Comparison of ENCODE assay signal across 10 mouse cellular contexts in genomic region chr7:30477415-30478381, GRCm38 (mm10). TPM values are rescaled to one million over a fixed set of nuclear protein-coding genes. Genes with fewer than 3 reads are reported as not detected.
DNase-seq lines count a peak whose midpoint lies in the region; ATAC-seq and TF ChIP-seq lines count a peak whose summit lies in the region.
"Had no signal": no experiment of that assay in that cellular context is flagged by ENCODE, and none has a peak within 500 bp of the region (broad histone marks: within the 10 kb centered on the region; RNA-seq: fewer than 3 reads in every experiment).

No protein-coding gene starts in this region.

- TF ChIP-seq POLR2A in brain, embryonic 14.5 days (IDR thresholded peaks at IDR 0.05; ENCODE audit: borderline replicate concordance, extremely low read depth, insufficient read depth, insufficient read length, poor library complexity, severe bottlenecking), result no peak

- peak overlapping the region; percentile 41 for H3K4me3 ChIP-seq in heart, embryonic 13.5 days
- peak overlapping the region; percentile 19 for H3K4me3 ChIP-seq in heart, postnatal 0 days (ENCODE audit: low read depth, low read length)

- no peak for ATAC-seq in heart, embryonic 13.5 days (ENCODE audit: extremely low read depth, insufficient number of reproducible peaks, low FRiP score, low TSS enrichment)
- no peak for ATAC-seq in heart, postnatal 0 days (ENCODE audit: insufficient read depth, low read depth)

- WGBS in heart, embryonic 13.5 days, result 11% methylated on average over 26 of the region's 32 CpGs
- 13% methylated on average over 25 of the region's 32 CpGs for WGBS in heart, postnatal 0 days

- no peak for DNase-seq in heart, adult 11 months
- peak; percentile 85 for DNase-seq in brain, embryonic 14.5 days (ENCODE audit: low read depth)
- peak; percentile 7 for DNase-seq in heart, postnatal 0 days (ENCODE audit: low spot score)
- DNase-seq in liver, result peak; percentile 31
- peak; percentile 72 for DNase-seq in right cerebral cortex, postnatal 25 days
- DNase-seq in adrenal gland, adult 2 months, result no peak
- DNase-seq in lung, postnatal 14 days, result no peak

- peak overlapping the region; percentile 66 for H3K4me2 ChIP-seq in heart, embryonic 13.5 days
- peak overlapping the region; percentile 49 for H3K4me2 ChIP-seq in heart, postnatal 0 days (ENCODE audit: low read depth, low read length)

- TF ChIP-seq EP300 in heart, postnatal 0 days (IDR thresholded peaks at IDR 0.05; ENCODE audit: low read depth), result no peak

- H3K4me1 ChIP-seq in heart, embryonic 13.5 days, result 0 out of 2 replicates have a peak, but pooled peaks cover 4% of the 10 kb centered on the region
- no peaks in the 10 kb centered on the region for H3K4me1 ChIP-seq in heart, postnatal 0 days (ENCODE audit: control insufficient read depth, insufficient read depth)

- no peak overlapping the region for H3K27ac ChIP-seq in heart, embryonic 13.5 days (replicated peaks)
- no peak overlapping the region for H3K27ac ChIP-seq in heart, postnatal 0 days (ENCODE audit: low read depth)

- no peak for TF ChIP-seq CTCF in brain, embryonic 14.5 days (IDR thresholded peaks at IDR 0.05; ENCODE audit: borderline replicate concordance, extremely low read depth, insufficient read depth, insufficient read length)
- no peak for TF ChIP-seq CTCF in heart, postnatal 0 days (IDR thresholded peaks at IDR 0.05; ENCODE audit: low read depth)

- H3K9ac ChIP-seq in heart, embryonic 13.5 days, result peak overlapping the region; percentile 42; the same call in 1 of the 2 replicates
- no peak overlapping the region for H3K9ac ChIP-seq in heart, postnatal 0 days (replicated peaks; ENCODE audit: low read depth, low read length)

- no peaks in the 10 kb centered on the region for H3K9me3 ChIP-seq in heart, embryonic 13.5 days
- no peaks in the 10 kb centered on the region for H3K9me3 ChIP-seq in heart, postnatal 0 days (replicated peaks; ENCODE audit: control insufficient read depth, low read length)

- H3K27me3 ChIP-seq in heart, embryonic 13.5 days (replicated peaks), result peaks cover 36% of the 10 kb centered on the region
- no peaks in the 10 kb centered on the region for H3K27me3 ChIP-seq in heart, postnatal 0 days (ENCODE audit: control insufficient read depth, insufficient read depth, low read length)

- H3K36me3 ChIP-seq in heart, embryonic 13.5 days, result no peaks in the 10 kb centered on the region
- H3K36me3 ChIP-seq in heart, postnatal 0 days (replicated peaks; ENCODE audit: control insufficient read depth, insufficient read depth, low read length), result no peaks in the 10 kb centered on the region

RNA-seq across cellular contexts. Expression of gene Prodh2, which starts 15.7 kb away (rescaled TPM):
- 0.13 and 1.0 TPM in 2 replicates for polyA plus RNA-seq in heart, embryonic 13.5 days (2015; fragmentation: Nextera tagmentation; extraction: Ambion mirVana)
- polyA plus RNA-seq in brain, embryonic 14.5 days (2012; rRNA removed), result 0.05 and 0.26 TPM in 2 replicates
- total RNA-seq in heart, postnatal 0 days (2014; rRNA removed; ENCODE audit: low replicate concordance), result not detected in 2 replicates
- polyA plus RNA-seq in heart, postnatal 0 days (2015; fragmentation: Nextera tagmentation; extraction: Ambion mirVana), result not detected in 2 replicates
- under 1 TPM in 1 of 2 experiments, not detected in 1; 0.86 TPM for total RNA-seq in adrenal gland, adult 2 months (2021)
- polyA plus RNA-seq in adrenal gland, adult 2 months (2012; rRNA removed), result 0.10 TPM in 1 of 2 replicates, not detected in the other
- total RNA-seq: layer of hippocampus, postnatal 25 days; MEL had no signal

RNA-seq across cellular contexts. Expression of gene Nphs1, which starts 19.6 kb away (rescaled TPM):
- 0.12 TPM in 1 of 2 replicates, not detected in the other for polyA plus RNA-seq in heart, embryonic 13.5 days (2015; fragmentation: Nextera tagmentation; extraction: Ambion mirVana)
- polyA plus RNA-seq in brain, embryonic 14.5 days (2012; rRNA removed), result 1.2 and 3.2 TPM in 2 replicates
- not detected in 2 replicates for total RNA-seq in heart, postnatal 0 days (2014; rRNA removed; ENCODE audit: low replicate concordance)
- 0.05 TPM in 1 of 2 replicates, not detected in the other for polyA plus RNA-seq in heart, postnatal 0 days (2015; fragmentation: Nextera tagmentation; extraction: Ambion mirVana)
- total RNA-seq in adrenal gland, adult 2 months (2021), result not detected
- not detected in 2 replicates for polyA plus RNA-seq in adrenal gland, adult 2 months (2012; rRNA removed)

RNA-seq across cellular contexts. Expression of gene Kirrel2, which starts 20.2 kb away (rescaled TPM):
- polyA plus RNA-seq in heart, embryonic 13.5 days (2015; fragmentation: Nextera tagmentation; extraction: Ambion mirVana), result 0.45 and 0.49 TPM in 2 replicates
- polyA plus RNA-seq in brain, embryonic 14.5 days (2012; rRNA removed), result 0.85 and 3.3 TPM in 2 replicates
- total RNA-seq in heart, postnatal 0 days (2014; rRNA removed; ENCODE audit: low replicate concordance), result not detected in 2 replicates
- 0.15 TPM in 1 of 2 replicates, not detected in the other for polyA plus RNA-seq in heart, postnatal 0 days (2015; fragmentation: Nextera tagmentation; extraction: Ambion mirVana)
- not detected for total RNA-seq in adrenal gland, adult 2 months (2021)
- not detected in 2 replicates for polyA plus RNA-seq in adrenal gland, adult 2 months (2012; rRNA removed)
- total RNA-seq: MEL had no signal

RNA-seq across cellular contexts. Expression of gene Aplp1, which starts 32.4 kb away (rescaled TPM):
- polyA plus RNA-seq in heart, embryonic 13.5 days (2015; fragmentation: Nextera tagmentation; extraction: Ambion mirVana), result 26.8 and 29.5 TPM in 2 replicates
- 571 and 616 TPM in 2 replicates for polyA plus RNA-seq in brain, embryonic 14.5 days (2012; rRNA removed)
- 3.6 and 11.4 TPM in 2 replicates for total RNA-seq in heart, postnatal 0 days (2014; rRNA removed; ENCODE audit: low replicate concordance)
- 4.2 and 5.2 TPM in 2 replicates for polyA plus RNA-seq in heart, postnatal 0 days (2015; fragmentation: Nextera tagmentation; extraction: Ambion mirVana)
- total RNA-seq in adrenal gland, adult 2 months (2021), result 10 to 100 TPM; 22.7 to 43.2 TPM
- 37.7 and 54.1 TPM in 2 replicates for polyA plus RNA-seq in adrenal gland, adult 2 months (2012; rRNA removed)

RNA-seq across cellular contexts. Expression of gene Nfkbid, which starts 56.2 kb away (rescaled TPM):
- polyA plus RNA-seq in heart, embryonic 13.5 days (2015; fragmentation: Nextera tagmentation; extraction: Ambion mirVana), result 1.2 and 1.4 TPM in 2 replicates
- 2.3 and 3.6 TPM in 2 replicates for polyA plus RNA-seq in brain, embryonic 14.5 days (2012; rRNA removed)
- 0.19 and 5.0 TPM in 2 replicates for total RNA-seq in heart, postnatal 0 days (2014; rRNA removed; ENCODE audit: low replicate concordance)
- polyA plus RNA-seq in heart, postnatal 0 days (2015; fragmentation: Nextera tagmentation; extraction: Ambion mirVana), result 0.38 and 0.44 TPM in 2 replicates
- total RNA-seq in adrenal gland, adult 2 months (2021), result 1 to 10 TPM; 1.1 to 1.3 TPM
- 3.7 and 4.1 TPM in 2 replicates for polyA plus RNA-seq in adrenal gland, adult 2 months (2012; rRNA removed)

Comparison
In these comparisons a context has a peak if more than half of its experiments do, and no peak if none do; other contexts are left out.
1. DNase-seq: peak in brain, embryonic 14.5 days (single experiment), heart, postnatal 0 days (single experiment), liver (single experiment) and right cerebral cortex, postnatal 25 days (single experiment); none in heart, adult 11 months (single experiment), adrenal gland, adult 2 months (single experiment) and lung, postnatal 14 days (single experiment).